Mouse (Mus musculus): ENCODE data around the gene Tk1. TPM values are rescaled to one million over a fixed set of nuclear protein-coding genes. Genes with fewer than 3 reads are reported as not detected.

Gene Tk1
- 108 and 119 TPM in 2 replicates for polyA plus RNA-seq (2014; fragmentation: Nextera tagmentation; extraction: Ambion mirVana)

DNA sequence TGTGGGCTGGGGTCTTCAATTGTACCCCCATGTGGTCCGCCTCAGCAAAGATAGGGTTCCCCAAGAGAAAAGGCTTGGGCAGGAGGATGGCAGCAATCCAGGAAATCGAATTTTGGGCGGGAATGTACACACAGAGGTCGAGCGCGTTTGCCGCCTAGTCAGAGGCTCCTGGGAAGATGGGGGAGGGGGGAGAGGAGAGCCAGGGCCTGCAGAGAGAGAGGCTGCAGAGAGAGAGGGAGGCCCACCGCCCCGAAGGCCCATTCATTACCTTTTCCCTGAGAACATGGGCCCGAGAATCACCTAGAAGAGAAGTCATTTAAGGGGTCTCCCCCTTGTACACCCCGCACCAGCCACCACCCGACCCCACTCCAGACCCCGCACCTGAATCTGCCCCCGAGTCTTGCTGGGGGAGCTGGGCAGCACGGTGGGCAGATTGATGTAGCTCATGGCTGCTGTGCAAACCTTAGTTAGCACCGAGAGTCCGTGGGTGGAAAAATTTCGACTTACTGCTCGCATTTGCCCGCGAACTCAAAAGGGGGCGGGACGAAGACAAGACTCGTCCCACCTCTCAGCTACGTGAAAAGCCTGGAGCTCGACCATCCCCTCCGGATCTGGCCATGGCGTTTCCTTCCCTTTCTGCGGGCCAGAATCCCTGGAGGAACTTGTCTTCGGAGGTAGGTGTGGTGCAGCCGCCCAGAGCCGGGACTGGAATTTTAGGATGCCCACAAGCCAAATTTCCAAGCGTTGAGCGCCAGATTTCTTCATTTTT lies at the start of gene Tk1, which contains the start of gene Afmid:
Tk1 (minus strand) TSS at position 760 of the 769 bp plus-strand sequence.
Afmid (plus strand) TSS at position 592 of the 769 bp plus-strand sequence.
- peaks cover 27% of the 10 kb centered on the region for H3K4me1 ChIP-seq (ENCODE audit: control insufficient read depth, insufficient read depth, low read length)

DNA sequence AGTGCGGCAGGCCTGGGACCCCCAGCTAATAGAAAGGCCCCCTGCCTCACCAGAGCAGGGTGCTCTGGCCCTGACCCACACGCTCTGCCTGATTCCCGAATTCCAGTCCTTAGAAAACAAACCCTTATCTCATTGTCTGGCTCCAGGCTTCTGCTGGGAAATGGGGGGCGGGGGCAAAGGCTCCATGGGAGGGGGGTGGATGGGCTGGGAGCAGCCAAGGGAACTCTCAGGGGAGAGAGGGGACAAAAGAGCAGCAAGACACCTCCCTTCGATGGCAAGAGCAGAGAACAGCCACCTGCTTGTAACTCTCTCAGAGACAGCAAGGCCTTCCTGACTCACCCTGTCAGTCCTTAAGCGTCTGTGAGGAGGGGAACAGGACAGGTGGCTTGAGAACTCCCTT lies 49.8 kb upstream of the Tk1 start:
- ATAC-seq (ENCODE audit: low read depth) (no peak), DNase-seq (ENCODE audit: low spot score) (no peak)
- H3K27me3 ChIP-seq (replicated peaks; ENCODE audit: control insufficient read depth, insufficient read depth, low read length), result no peaks in the 10 kb centered on the region
- 29% methylated on average over 5 of the region's 6 CpGs for WGBS
- no peak overlapping the region for H3K4me3 ChIP-seq (ENCODE audit: low read depth, low read length)
- H3K4me2 ChIP-seq (ENCODE audit: low read depth, low read length), result no peak overlapping the region
- no peak overlapping the region for H3K9ac ChIP-seq (ENCODE audit: low read depth, low read length)
- H3K9me3 ChIP-seq (ENCODE audit: control insufficient read depth, low read length), result no peaks in the 10 kb centered on the region
- H3K27ac ChIP-seq (replicated peaks; ENCODE audit: low read depth, low read length), result no peak overlapping the region
- no peaks in the 10 kb centered on the region for H3K36me3 ChIP-seq (ENCODE audit: control insufficient read depth, insufficient read depth, low read length)
- peaks cover 15% of the 10 kb centered on the region for H3K4me1 ChIP-seq (ENCODE audit: control insufficient read depth, insufficient read depth, low read length)

More for the DNA sequence above, at the start of gene Tk1, which contains the start of gene Afmid:
- H3K9ac ChIP-seq (ENCODE audit: low read depth, low read length), result peak within 1 kb of the TSS; percentile 78
- H3K36me3 ChIP-seq (ENCODE audit: control insufficient read depth, insufficient read depth, low read length), result peaks cover 17% of the 10 kb centered on the region
- peak; percentile 75 for ATAC-seq (ENCODE audit: low read depth)
- DNase-seq (ENCODE audit: low spot score), result peak; percentile 96
- no peaks in the 10 kb centered on the region for H3K27me3 ChIP-seq (replicated peaks; ENCODE audit: control insufficient read depth, insufficient read depth, low read length)
- WGBS, result under 1% methylated on average over 33 of the region's 34 CpGs
- H3K27ac ChIP-seq (replicated peaks; ENCODE audit: low read depth, low read length), result peak within 1 kb of the TSS; percentile 88
- peak within 1 kb of the TSS; percentile 85 for H3K4me2 ChIP-seq (ENCODE audit: low read depth, low read length)
- peak within 1 kb of the TSS; percentile 55 for H3K4me3 ChIP-seq (ENCODE audit: low read depth, low read length)
- no peaks in the 10 kb centered on the region for H3K9me3 ChIP-seq (ENCODE audit: control insufficient read depth, low read length)

DNA sequence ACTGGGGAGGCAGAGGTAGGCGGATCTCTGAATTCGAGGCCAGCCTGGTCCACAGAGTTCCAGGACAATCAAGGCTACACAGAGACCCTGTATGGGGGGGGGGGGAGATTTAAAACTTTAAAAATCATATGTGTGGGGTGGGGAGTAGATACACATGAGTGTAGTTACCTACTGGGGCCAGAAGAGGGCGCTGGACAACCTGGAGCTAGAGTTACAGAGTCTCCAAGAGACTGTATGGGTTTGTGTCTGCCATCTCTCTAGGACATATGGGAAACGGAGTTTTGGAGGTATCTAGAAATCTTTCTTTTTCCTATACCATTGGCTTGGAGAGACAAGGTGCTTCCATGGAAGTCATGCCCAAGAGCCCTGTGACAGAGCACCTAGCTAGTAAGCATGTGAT lies 48.5 kb upstream of the Tk1 start:
- no peak overlapping the region for H3K4me3 ChIP-seq (ENCODE audit: low read depth, low read length)
- H3K4me2 ChIP-seq (ENCODE audit: low read depth, low read length), result no peak overlapping the region
- DNase-seq (ENCODE audit: low spot score), result no peak
- H3K9ac ChIP-seq (ENCODE audit: low read depth, low read length), result no peak overlapping the region
- WGBS, result 52% methylated on average over 4 of the region's 4 CpGs
- H3K9me3 ChIP-seq (ENCODE audit: control insufficient read depth, low read length), result no peaks in the 10 kb centered on the region
- H3K27ac ChIP-seq (replicated peaks; ENCODE audit: low read depth, low read length), result no peak overlapping the region
- no peaks in the 10 kb centered on the region for H3K36me3 ChIP-seq (ENCODE audit: control insufficient read depth, insufficient read depth, low read length)
- H3K27me3 ChIP-seq (replicated peaks; ENCODE audit: control insufficient read depth, insufficient read depth, low read length), result no peaks in the 10 kb centered on the region
- ATAC-seq (ENCODE audit: low read depth), result no peak
- peaks cover 15% of the 10 kb centered on the region for H3K4me1 ChIP-seq (ENCODE audit: control insufficient read depth, insufficient read depth, low read length)

DNA sequence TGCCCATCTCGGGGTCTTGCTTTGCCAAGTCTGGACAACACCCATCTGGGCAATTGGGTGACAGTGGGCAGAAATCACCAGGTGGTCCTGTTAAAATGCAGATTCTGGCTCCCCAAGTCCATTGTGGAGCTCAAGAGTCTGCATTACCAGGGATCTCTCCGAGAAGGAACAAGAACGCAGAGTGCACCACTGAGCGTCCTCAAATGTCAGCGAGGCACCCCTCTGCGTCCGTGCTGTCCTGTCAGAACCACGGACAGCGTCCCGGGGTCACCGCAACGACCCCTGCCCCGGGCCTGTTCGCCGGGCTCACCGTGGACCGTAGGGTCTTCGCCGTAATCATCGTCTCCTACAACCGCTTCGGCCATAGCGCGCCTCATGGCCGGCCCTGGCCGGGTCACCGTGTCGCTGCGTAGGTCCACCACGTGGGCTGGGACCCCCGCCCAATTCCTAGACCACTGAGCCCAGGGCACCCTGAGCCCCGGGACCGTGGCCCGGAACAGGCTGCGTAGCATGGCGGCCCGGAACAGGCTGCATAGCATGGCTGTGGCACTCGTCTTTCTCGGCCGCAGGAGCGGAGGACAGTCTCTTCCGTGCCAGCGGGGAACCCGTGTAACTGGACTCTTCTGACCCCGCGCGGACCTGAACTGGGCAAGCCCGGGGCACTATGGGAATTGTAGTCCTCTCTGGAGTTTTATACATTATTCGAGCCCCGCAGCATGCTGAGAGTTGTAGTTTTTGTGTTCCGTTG lies 47.1 kb upstream of the Tk1 start, which contains the start of gene Tha1:
Tha1 (minus strand) TSS at position 621 of the 748 bp plus-strand sequence.
- H3K27ac ChIP-seq (replicated peaks; ENCODE audit: low read depth, low read length), result no peak within 1 kb of the TSS
- no peaks in the 10 kb centered on the region for H3K9me3 ChIP-seq (ENCODE audit: control insufficient read depth, low read length)
- peak; percentile 93 for DNase-seq (ENCODE audit: low spot score)
- no peaks in the 10 kb centered on the region for H3K36me3 ChIP-seq (ENCODE audit: control insufficient read depth, insufficient read depth, low read length)
- H3K4me1 ChIP-seq (ENCODE audit: control insufficient read depth, insufficient read depth, low read length), result peaks cover 4% of the 10 kb centered on the region; the same call in 1 of the 2 replicates
- peak within 1 kb of the TSS; percentile 84 for H3K9ac ChIP-seq (ENCODE audit: low read depth, low read length)
- peak; percentile 86 for ATAC-seq (ENCODE audit: low read depth)
- H3K27me3 ChIP-seq (replicated peaks; ENCODE audit: control insufficient read depth, insufficient read depth, low read length), result no peaks in the 10 kb centered on the region
- WGBS, result 2% methylated on average over 49 of the region's 51 CpGs
- H3K4me3 ChIP-seq (ENCODE audit: low read depth, low read length), result peak within 1 kb of the TSS; percentile 76
- peak within 1 kb of the TSS; percentile 99 for H3K4me2 ChIP-seq (ENCODE audit: low read depth, low read length)

DNA sequence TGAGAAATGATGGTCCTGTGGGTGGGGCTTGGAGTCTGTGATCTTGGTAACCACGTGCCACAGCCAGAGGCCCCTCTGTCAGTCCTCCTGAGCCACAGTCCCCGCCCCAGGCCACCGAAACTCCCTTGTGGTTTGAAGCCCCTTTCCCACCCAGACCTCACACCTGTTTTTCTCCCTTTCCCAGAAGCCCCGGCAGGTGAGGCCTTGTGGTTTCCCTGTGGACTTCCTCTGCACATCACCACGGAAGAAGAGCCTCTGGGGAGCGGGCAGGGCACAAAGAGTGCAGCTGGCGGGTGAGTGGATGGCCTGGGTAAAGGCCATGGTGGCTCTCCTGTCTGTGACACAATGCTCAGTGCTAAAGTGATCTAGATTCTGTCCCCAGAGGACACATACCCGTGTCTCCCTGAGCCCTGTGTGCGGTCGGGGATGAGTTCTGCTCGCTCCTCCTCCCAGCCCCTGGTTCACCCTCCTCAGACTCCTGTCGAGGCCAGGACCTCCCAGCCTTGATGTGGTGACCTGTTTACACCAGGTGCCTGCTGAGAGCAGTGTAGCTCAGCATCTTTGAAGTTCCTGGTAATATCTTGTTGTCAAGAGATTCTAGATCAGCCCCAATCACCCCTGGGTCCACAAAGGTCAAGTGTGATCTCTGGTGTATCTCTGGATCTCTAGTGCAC lies 46.2 kb upstream of the Tk1 start:
- H3K27me3 ChIP-seq (replicated peaks; ENCODE audit: control insufficient read depth, insufficient read depth, low read length), result no peaks in the 10 kb centered on the region
- H3K27ac ChIP-seq (replicated peaks; ENCODE audit: low read depth, low read length), result no peak overlapping the region
- ATAC-seq (ENCODE audit: low read depth) (no peak), DNase-seq (ENCODE audit: low spot score) (no peak)
- 0 out of 2 replicates have a peak, but pooled peaks cover 3% of the 10 kb centered on the region for H3K4me1 ChIP-seq (ENCODE audit: control insufficient read depth, insufficient read depth, low read length)
- H3K4me2 ChIP-seq (ENCODE audit: low read depth, low read length), result peak overlapping the region; percentile 99
- H3K36me3 ChIP-seq (ENCODE audit: control insufficient read depth, insufficient read depth, low read length), result no peaks in the 10 kb centered on the region
- H3K9ac ChIP-seq (ENCODE audit: low read depth, low read length), result no peak overlapping the region
- WGBS, result 64% methylated on average over 11 of the region's 12 CpGs
- no peaks in the 10 kb centered on the region for H3K9me3 ChIP-seq (ENCODE audit: control insufficient read depth, low read length)
- peak overlapping the region; percentile 76; the same call in 1 of the 2 replicates for H3K4me3 ChIP-seq (ENCODE audit: low read depth, low read length)

DNA sequence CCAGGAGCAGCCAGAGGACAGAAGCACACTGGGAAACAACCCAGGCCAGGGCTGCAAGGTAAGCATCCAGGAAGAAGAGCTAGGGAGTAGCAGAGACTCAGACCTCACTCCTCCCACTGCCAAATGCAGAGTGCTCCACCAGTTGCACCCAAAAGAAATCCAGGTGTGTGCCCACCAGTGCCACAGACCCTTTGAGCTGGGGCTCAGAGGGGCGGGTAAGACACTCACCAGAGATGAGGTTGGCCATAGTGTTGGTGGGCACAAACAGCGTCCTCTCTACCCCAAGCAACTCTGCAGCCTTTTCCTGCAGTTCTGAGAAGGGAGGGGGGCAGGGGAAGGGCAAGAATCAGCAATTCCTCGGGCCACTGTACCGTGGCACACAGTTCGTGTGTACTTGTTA lies 45.5 kb upstream of the Tk1 start:
- no peaks in the 10 kb centered on the region for H3K9me3 ChIP-seq (ENCODE audit: control insufficient read depth, low read length)
- H3K27me3 ChIP-seq (replicated peaks; ENCODE audit: control insufficient read depth, insufficient read depth, low read length), result no peaks in the 10 kb centered on the region
- no peaks in the 10 kb centered on the region for H3K36me3 ChIP-seq (ENCODE audit: control insufficient read depth, insufficient read depth, low read length)
- 0 out of 2 replicates have a peak, but pooled peaks cover 3% of the 10 kb centered on the region for H3K4me1 ChIP-seq (ENCODE audit: control insufficient read depth, insufficient read depth, low read length)
- ATAC-seq (ENCODE audit: low read depth) (no peak), DNase-seq (ENCODE audit: low spot score) (no peak)
- no peak overlapping the region for H3K9ac ChIP-seq (ENCODE audit: low read depth, low read length)
- no peak overlapping the region for H3K4me2 ChIP-seq (ENCODE audit: low read depth, low read length)
- H3K27ac ChIP-seq (replicated peaks; ENCODE audit: low read depth, low read length), result no peak overlapping the region
- no peak overlapping the region for H3K4me3 ChIP-seq (ENCODE audit: low read depth, low read length)
- WGBS, result 74% methylated on average over 5 of the region's 5 CpGs

DNA sequence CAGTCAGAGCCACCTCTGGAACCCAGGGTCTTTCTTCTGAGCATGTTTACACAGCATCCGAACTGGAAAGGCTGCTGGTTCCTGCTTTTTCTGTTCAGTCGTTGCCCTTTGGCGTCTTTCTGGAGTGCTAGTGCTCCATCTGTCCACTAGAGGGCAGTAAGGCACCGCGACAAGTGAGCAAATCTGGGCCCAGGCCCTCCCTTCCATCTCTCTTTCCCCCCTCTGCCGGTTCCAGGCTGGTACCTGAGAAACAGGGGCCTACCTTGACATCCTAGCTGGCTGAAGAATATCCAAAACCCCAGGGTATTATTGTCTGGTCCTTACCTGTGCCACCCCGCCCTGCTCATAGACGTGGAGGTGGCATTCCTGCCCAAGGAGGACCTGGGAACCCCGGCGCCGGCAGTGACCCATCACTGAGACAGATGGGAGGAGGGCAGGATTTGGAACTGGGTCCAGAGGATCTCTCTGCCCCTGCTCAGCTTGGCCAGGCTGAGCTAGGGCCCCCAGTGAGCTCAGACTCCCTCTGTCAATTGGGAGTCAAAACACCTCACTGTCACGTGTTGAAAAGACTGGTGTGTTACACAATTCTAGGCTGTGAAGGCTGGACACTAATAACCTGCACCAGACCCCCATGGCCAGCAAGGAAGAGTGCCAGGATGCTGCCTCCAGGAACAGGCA lies 44.9 kb upstream of the Tk1 start:
- H3K27me3 ChIP-seq (replicated peaks; ENCODE audit: control insufficient read depth, insufficient read depth, low read length), result no peaks in the 10 kb centered on the region
- ATAC-seq (ENCODE audit: low read depth) (0 out of 2 replicates have a peak, but pooled peaks have one; percentile 7), DNase-seq (ENCODE audit: low spot score) (peak; percentile 83)
- H3K4me2 ChIP-seq (ENCODE audit: low read depth, low read length), result no peak overlapping the region
- peaks cover 3% of the 10 kb centered on the region; the same call in 1 of the 2 replicates for H3K4me1 ChIP-seq (ENCODE audit: control insufficient read depth, insufficient read depth, low read length)
- no peaks in the 10 kb centered on the region for H3K36me3 ChIP-seq (ENCODE audit: control insufficient read depth, insufficient read depth, low read length)
- 34% methylated on average over 12 of the region's 12 CpGs for WGBS
- no peak overlapping the region for H3K4me3 ChIP-seq (ENCODE audit: low read depth, low read length)
- no peaks in the 10 kb centered on the region for H3K9me3 ChIP-seq (ENCODE audit: control insufficient read depth, low read length)
- H3K27ac ChIP-seq (replicated peaks; ENCODE audit: low read depth, low read length), result no peak overlapping the region
- H3K9ac ChIP-seq (ENCODE audit: low read depth, low read length), result peak overlapping the region; percentile 30; the same call in 1 of the 2 replicates
